Mouse (Mus musculus): ENCODE measurements around the gene Myh7. TPM values are rescaled to one million over a fixed set of nuclear protein-coding genes. Genes with fewer than 3 reads are reported as not detected.

The Myh7 gene
- total and polyA plus RNA-seq, 3 experiments: 0.08 TPM; not detected in 2

DNA sequence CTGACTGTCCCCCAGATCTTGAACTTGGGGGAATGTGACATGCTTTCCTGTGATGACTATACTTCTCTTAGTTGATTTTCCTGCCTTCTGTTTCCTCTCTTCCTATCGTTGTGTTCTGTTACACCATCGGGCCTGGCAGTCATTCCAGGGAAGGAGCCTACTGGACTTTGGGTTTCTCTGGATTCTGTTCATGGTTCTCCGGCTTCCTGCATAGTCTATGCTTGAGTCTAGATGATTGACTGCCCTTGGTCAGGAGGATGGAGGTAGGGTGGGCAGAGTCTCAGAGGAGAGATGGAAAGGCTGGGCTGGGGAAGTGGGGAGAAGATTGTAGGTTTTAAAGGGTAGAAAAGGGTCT lies 54.3 kb downstream of the Myh7 start:
- no peak overlapping the region for H3K9ac ChIP-seq (ENCODE audit: insufficient read depth, low read depth)
- no peaks in the 10 kb centered on the region for H3K36me3 ChIP-seq (replicated peaks in 1 of 2; ENCODE audit: control insufficient read depth in 1 of 2, insufficient read depth in 1 of 2, low read length in 1 of 2)
- no peak overlapping the region for H3K4me2 ChIP-seq (ENCODE audit: insufficient read depth, low read depth, poor library complexity, severe bottlenecking)
- no peak overlapping the region for H3K4me3 ChIP-seq (replicated peaks in 1 of 3; ENCODE audit: low read depth in 2 of 3, low read length in 2 of 3, poor library complexity in 1 of 3)
- TF ChIP-seq POLR2A (IDR thresholded peaks at IDR 0.05; ENCODE audit: low read depth, low read length): no peak
- TF ChIP-seq ETS1 (conservative IDR thresholded peaks at IDR 0.05; ENCODE audit: low read depth, low read length): no peak
- dilution Hi-C loops (cut with MboI; ENCODE audit: extremely low pct_ligation_motif_present, extremely low pct_unique_long_range_greater_than_20kb, low sequenced_read_pairs): no loop called here
- H3K27ac ChIP-seq (ENCODE audit: insufficient read depth, low read depth): no peak overlapping the region
- no peaks in the 10 kb centered on the region for H3K9me3 ChIP-seq (replicated peaks; ENCODE audit: low read length)
- in situ Hi-C loops (cut with MboI; ENCODE audit: low pct_ligation_motif_present, low pct_unique_long_range_greater_than_20kb, low sequenced_read_pairs): no loop called here
- DNase-seq (ENCODE audit: extremely low read depth): no peak
- peaks cover 0 to 3% of the 10 kb centered on the region in 2 experiments; a peak in 2 of 4 replicates for H3K4me1 ChIP-seq (ENCODE audit: control insufficient read depth in 1 of 2, insufficient read depth in 2 of 2)
- no peaks in the 10 kb centered on the region for H3K79me2 ChIP-seq (replicated peaks; ENCODE audit: control insufficient read depth, extremely low read depth, insufficient read depth, poor library complexity, severe bottlenecking)
- H3K27me3 ChIP-seq (replicated peaks): peaks cover 64% of the 10 kb centered on the region

DNA sequence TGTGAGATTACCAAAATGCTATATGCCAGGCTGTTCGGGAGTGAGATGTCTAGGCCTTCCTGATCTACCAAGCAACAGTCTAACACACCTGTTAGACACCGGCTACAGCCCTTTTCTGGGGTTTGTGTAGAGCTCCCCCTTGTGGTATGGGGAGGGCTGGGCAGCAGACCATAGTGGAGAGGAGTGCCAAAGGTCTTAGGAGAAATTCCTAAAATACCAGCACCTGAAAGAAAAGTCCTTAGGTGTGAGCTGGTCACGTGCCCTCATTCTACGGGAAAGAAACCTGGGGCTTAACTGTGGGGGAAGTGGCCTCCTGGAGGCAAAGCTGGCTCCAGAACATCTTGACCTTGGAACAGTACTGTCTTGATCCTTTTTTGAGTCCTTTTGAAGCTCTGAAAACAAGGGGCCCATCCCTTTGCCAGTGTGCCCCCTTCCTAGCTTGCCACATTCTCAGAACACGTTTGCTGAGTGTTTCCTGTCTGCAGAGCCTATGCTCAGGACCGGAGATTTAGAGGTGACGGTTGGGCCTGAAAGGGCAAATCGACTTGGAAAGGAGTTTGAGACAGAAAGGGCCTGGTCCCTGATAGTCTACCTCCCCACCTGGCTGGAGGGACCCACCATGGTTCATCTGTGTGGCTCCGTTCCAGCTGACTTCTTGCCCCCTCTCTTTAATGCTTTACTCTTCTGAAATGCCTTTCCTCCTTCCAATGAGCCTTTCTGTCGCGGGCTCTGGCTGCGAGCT lies 54.8 kb downstream of the Myh7 start:
- H3K4me1 ChIP-seq (ENCODE audit: control insufficient read depth in 1 of 2, insufficient read depth in 2 of 2): no peaks in the 10 kb centered on the region
- TF ChIP-seq IRF4 (IDR thresholded peaks at IDR 0.05; ENCODE audit: low read depth, low read length) (no peak), MAZ (IDR thresholded peaks at IDR 0.05; ENCODE audit: low read depth, low read length) (no peak), POLR2AphosphoS2 (IDR thresholded peaks at IDR 0.05; ENCODE audit: low read depth, low read length) (no peak), PAX5 (IDR thresholded peaks at IDR 0.05; ENCODE audit: low read length) (no peak), CTCF (conservative IDR thresholded peaks at IDR 0.05 in 1 of 2, IDR thresholded peaks at IDR 0.05 in 1 of 2; ENCODE audit: low read depth in 2 of 2, low read length in 2 of 2) (peak; percentile 88 to 94), MYC (IDR thresholded peaks at IDR 0.05; ENCODE audit: low read depth, low read length) (no peak), TCF12 (IDR thresholded peaks at IDR 0.05; ENCODE audit: low read depth, low read length) (no peak), USF2 (conservative IDR thresholded peaks at IDR 0.05; ENCODE audit: low read depth, low read length) (no peak), ETS1 (conservative IDR thresholded peaks at IDR 0.05; ENCODE audit: low read depth, low read length) (no peak), KAT2A (IDR thresholded peaks at IDR 0.05; ENCODE audit: insufficient replicate concordance, low read length) (no peak), RAD21 (IDR thresholded peaks at IDR 0.05; ENCODE audit: low read depth, low read length) (peak; percentile 80), MEF2A (IDR thresholded peaks at IDR 0.05; ENCODE audit: borderline replicate concordance, low read depth, low read length) (no peak), GABPA (IDR thresholded peaks at IDR 0.05; ENCODE audit: insufficient replicate concordance, low read depth, low read length) (no peak), HCFC1 (IDR thresholded peaks at IDR 0.05; ENCODE audit: low read depth, low read length) (no peak), USF1 (IDR thresholded peaks at IDR 0.05; ENCODE audit: low read depth, low read length) (no peak), ZKSCAN1 (IDR thresholded peaks at IDR 0.05; ENCODE audit: borderline replicate concordance, low read depth, low read length) (no peak), SMC3 (IDR thresholded peaks at IDR 0.05; ENCODE audit: low read depth, low read length) (peak; percentile 88), SIN3A (IDR thresholded peaks at IDR 0.05; ENCODE audit: low read length) (no peak), UBTF (IDR thresholded peaks at IDR 0.05; ENCODE audit: low read depth, low read length) (no peak), BHLHE40 (IDR thresholded peaks at IDR 0.05; ENCODE audit: low read depth, low read length) (no peak), CHD2 (IDR thresholded peaks at IDR 0.05; ENCODE audit: low read length) (no peak), NELFE (IDR thresholded peaks at IDR 0.05; ENCODE audit: low read depth, low read length) (no peak), MAFK (IDR thresholded peaks at IDR 0.05; ENCODE audit: insufficient replicate concordance, low read length) (no peak), EP300 (IDR thresholded peaks at IDR 0.05; ENCODE audit: low read length) (no peak), CHD1 (IDR thresholded peaks at IDR 0.05; ENCODE audit: low read depth, low read length) (no peak)
- DNase-seq (ENCODE audit: extremely low read depth): peak; percentile 60
- H3K27ac ChIP-seq (ENCODE audit: insufficient read depth, low read depth): no peak overlapping the region
- in situ Hi-C loops (cut with MboI; ENCODE audit: low pct_ligation_motif_present, low pct_unique_long_range_greater_than_20kb, low sequenced_read_pairs) (loop anchor here (5.0 kb wide), 1 partner anchor 37 kb away; no protein-coding TSS in a partner anchor), dilution Hi-C loops (cut with MboI; ENCODE audit: extremely low pct_ligation_motif_present, extremely low pct_unique_long_range_greater_than_20kb, low sequenced_read_pairs) (no loop called here)
- H3K9me3 ChIP-seq (replicated peaks; ENCODE audit: low read length): no peaks in the 10 kb centered on the region
- no peak overlapping the region for H3K4me2 ChIP-seq (ENCODE audit: insufficient read depth, low read depth, poor library complexity, severe bottlenecking)
- no peak overlapping the region for H3K9ac ChIP-seq (ENCODE audit: insufficient read depth, low read depth)
- H3K4me3 ChIP-seq (replicated peaks in 1 of 3; ENCODE audit: low read depth in 2 of 3, low read length in 2 of 3, poor library complexity in 1 of 3): no peak overlapping the region
- no peaks in the 10 kb centered on the region for H3K79me2 ChIP-seq (replicated peaks; ENCODE audit: control insufficient read depth, extremely low read depth, insufficient read depth, poor library complexity, severe bottlenecking)
- no peaks in the 10 kb centered on the region for H3K36me3 ChIP-seq (replicated peaks in 1 of 2; ENCODE audit: control insufficient read depth in 1 of 2, insufficient read depth in 1 of 2, low read length in 1 of 2)
- peaks cover 69% of the 10 kb centered on the region for H3K27me3 ChIP-seq (replicated peaks)

Data from CH12.LX (cell line).